Mouse (Mus musculus) cerebellum, adult 2 months (tissue): ENCODE measurements around the gene Tatdn3. TPM values are rescaled to one million over a fixed set of nuclear protein-coding genes. Genes with fewer than 3 reads are reported as not detected.
A peak's percentile ranks its signal among the peaks of the same experiment; 100 is the strongest.

ENCODE experiments used
- DNase-seq, 2 experiments: peaks; one replicate each; pipeline ENCODE4 v3.0.0; 2021
- H3K27ac ChIP-seq: fragments of 200-500 bp; 2 replicates; pipeline ENCODE4 v1.5.1; 2012; ENCODE audit warnings: low read length, control low read depth, inconsistent platforms; ENCODE audit not compliant: insufficient read depth
- H3K27me3 ChIP-seq: fragments of 200-500 bp; 2 replicates; pipeline ENCODE4 v1.6.1; 2012; ENCODE audit warnings: inconsistent platforms, mild to moderate bottlenecking, low read length, moderate library complexity; ENCODE audit not compliant: control insufficient read depth, insufficient read depth
- H3K4me1 ChIP-seq: fragments of 200-500 bp; 2 replicates; pipeline ENCODE4 v1.6.1; 2011; ENCODE audit warnings: low read length; ENCODE audit not compliant: control insufficient read depth, insufficient read depth
- H3K4me3 ChIP-seq: fragments of 200-500 bp; replicated peaks from 2 replicates; pipeline ENCODE3; 2011; ENCODE audit warnings: mild to moderate bottlenecking, low read depth, low read length, control low read depth; ENCODE audit not compliant: insufficient read depth
- CTCF ChIP-seq: fragments of 200-500 bp; IDR thresholded peaks from 2 replicates; pipeline ENCODE4 v1.5.1; 2011; ENCODE audit warnings: low read depth, mild to moderate bottlenecking, control low read depth, low read length, moderate library complexity, borderline replicate concordance; ENCODE audit not compliant: insufficient read depth
- POLR2A ChIP-seq: fragments of 200-500 bp; IDR thresholded peaks from 2 replicates; pipeline ENCODE4 v1.6.1; 2011; ENCODE audit warnings: low read length, control low read depth, borderline replicate concordance; ENCODE audit not compliant: insufficient read depth
- WGBS: fragments of 180-500 bp; shearing (Covaris S2); methylation state at CpG from one replicate; pipeline ENCODE4 v1.1.7; 2018; 5-methylcytosine and 5-hydroxymethylcytosine counted together
- polyA plus RNA-seq: library from polyadenylated mRNA; depleted of rRNA; stranded (reverse); fragments of >200 nt; gene quantifications from 2 replicates; pipeline ENCODE4 v1.2.3, GENCODE M21; 2012; rRNA removed

The Tatdn3 gene
- polyA plus RNA-seq, 1 experiment: 54.4 TPM

DNA sequence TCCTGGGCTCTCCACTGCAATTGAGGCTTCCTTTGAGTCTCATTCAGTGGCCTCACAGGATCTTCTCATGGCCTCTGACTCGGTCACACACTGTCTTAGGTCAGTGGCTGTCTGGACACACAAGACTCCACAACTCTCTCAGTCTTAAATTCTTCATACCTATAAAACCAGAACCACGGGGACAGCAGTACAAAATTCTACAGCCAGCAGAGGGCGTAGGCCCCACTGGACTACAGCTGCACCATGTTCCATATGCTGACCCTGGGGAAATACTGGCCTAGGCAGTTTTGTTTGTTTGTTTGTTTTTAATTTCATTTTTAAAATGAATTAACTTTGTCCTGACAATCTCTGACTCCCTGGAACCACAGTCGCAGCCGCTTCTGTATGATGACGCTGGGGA is 60.5 kb downstream of the Tatdn3 start:
- no peaks in the 10 kb centered on the region for H3K27me3 ChIP-seq
- no peak for DNase-seq
- TF ChIP-seq CTCF (peak; percentile 28; the same call in 1 of the 2 replicates), POLR2A (no peak)
- 64% methylated on average over 6 of the region's 6 CpGs for WGBS
- no peak overlapping the region for H3K4me3 ChIP-seq
- H3K4me1 ChIP-seq: no peaks in the 10 kb centered on the region
- H3K27ac ChIP-seq: no peak overlapping the region

DNA sequence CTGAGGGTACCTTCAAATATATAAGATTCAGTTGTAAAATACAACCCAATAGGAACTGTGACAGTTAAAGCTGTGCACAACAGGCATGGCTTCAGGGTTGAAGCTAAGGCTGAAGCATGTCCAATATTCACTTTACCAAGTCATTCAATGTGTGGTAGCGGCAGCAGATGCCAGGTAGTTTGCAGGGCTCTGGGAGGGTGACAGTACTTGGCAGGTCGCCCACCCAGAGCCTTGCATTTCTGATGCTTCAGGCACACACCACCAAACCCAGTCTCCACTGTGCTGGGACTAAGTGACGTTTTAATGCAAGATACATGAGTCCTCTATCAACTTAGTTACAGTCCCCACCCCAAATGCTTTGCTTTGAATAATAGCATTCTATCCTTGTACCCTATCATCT is 62.0 kb downstream of the Tatdn3 start:
- no peak overlapping the region for H3K27ac ChIP-seq
- no peaks in the 10 kb centered on the region for H3K4me1 ChIP-seq
- H3K27me3 ChIP-seq: no peaks in the 10 kb centered on the region
- TF ChIP-seq POLR2A (no peak), CTCF (no peak)
- WGBS: 18% methylated on average over 3 of the region's 3 CpGs
- peak; percentile 33 to 45 for DNase-seq
- H3K4me3 ChIP-seq: no peak overlapping the region

DNA sequence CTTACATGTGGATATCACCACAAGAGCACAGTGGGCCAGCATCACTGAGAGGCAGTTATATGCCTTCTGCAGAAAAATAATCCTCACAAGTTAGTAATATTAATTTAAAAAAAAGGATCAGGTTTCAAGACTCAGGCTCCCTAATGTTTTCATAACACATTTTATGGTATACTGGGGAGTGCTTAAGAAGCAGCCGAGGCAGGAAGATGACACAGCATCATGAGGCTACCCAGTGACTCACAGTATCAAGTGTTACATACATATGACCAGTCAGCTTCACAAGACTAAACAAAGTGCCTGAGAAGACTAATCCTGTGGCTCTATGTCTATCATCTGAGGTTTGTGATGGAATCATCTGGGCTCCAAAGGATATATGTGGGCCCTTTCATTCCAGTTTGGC is 64.7 kb downstream of the Tatdn3 start:
- no peak for DNase-seq
- TF ChIP-seq POLR2A: no peak
- TF ChIP-seq CTCF: no peak
- Histone ChIP-seq H3K27ac (no peak overlapping the region), H3K27me3 (no peaks in the 10 kb centered on the region), H3K4me1 (no peaks in the 10 kb centered on the region), H3K4me3 (no peak overlapping the region)
- 95% methylated on average over 1 of the region's 1 CpGs for WGBS

DNA sequence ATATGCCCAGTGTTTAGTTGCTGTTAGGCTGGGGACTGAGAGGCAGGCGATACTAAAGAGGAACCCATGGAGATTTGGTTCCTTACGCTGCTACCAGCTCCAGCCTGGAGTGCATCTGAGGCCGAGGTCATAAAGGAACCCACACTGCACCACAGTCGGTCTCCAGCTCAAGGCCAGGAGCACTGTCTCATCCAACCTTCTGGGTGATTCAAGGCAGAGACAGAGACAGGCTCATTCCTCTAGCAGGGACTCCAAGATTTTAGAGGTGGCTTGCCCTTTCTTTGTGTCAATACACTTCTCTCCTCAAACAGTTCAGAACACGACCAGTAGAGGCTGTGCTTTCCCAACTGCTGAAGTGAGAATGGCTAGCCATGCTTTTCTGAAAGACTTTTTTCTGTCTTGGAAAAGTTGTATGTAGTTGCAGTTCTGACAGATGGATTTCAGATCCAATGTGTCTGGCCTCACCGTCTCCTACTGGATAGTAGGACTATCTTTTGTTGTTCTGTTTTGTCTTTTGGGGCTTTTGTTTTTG is 66.3 kb downstream of the Tatdn3 start:
- no peak for DNase-seq
- H3K27me3 ChIP-seq: no peaks in the 10 kb centered on the region
- no peak overlapping the region for H3K4me3 ChIP-seq
- WGBS: 68% methylated on average over 6 of the region's 6 CpGs
- TF ChIP-seq POLR2A (no peak), CTCF (no peak)
- no peaks in the 10 kb centered on the region for H3K4me1 ChIP-seq
- H3K27ac ChIP-seq: no peak overlapping the region

Other genes with a start within 250 kb of the Tatdn3 start
- gene Rps6kc1, start 151.2 kb downstream of the Tatdn3 start, polyA plus RNA-seq: 23.4 and 24.3 TPM in 2 replicates
- gene Angel2, start 137.8 kb downstream of the Tatdn3 start, polyA plus RNA-seq: 50.1 and 50.7 TPM in 2 replicates
- 3.0 TPM in 2 replicates for gene Vash2, start 83.6 kb downstream of the Tatdn3 start, polyA plus RNA-seq
- gene Flvcr1, start 36.8 kb downstream of the Tatdn3 start, polyA plus RNA-seq: 24.0 and 24.3 TPM in 2 replicates
- gene Spata45, start 26.3 kb downstream of the Tatdn3 start, polyA plus RNA-seq: not detected in 2 replicates
- 0.57 and 0.59 TPM in 2 replicates for gene Nsl1, start 80 bp upstream of the Tatdn3 start, polyA plus RNA-seq
- gene Batf3, start 34.9 kb upstream of the Tatdn3 start, polyA plus RNA-seq: 0.62 and 0.85 TPM in 2 replicates
- gene Fam71a, start 101.9 kb upstream of the Tatdn3 start, polyA plus RNA-seq: not detected in 2 replicates
- 1.00 and 1.1 TPM in 2 replicates for gene Atf3, start 155.1 kb upstream of the Tatdn3 start, polyA plus RNA-seq